Mouse (Mus musculus) retina, embryonic 14.5 days (tissue): ENCODE data around the gene Zfp185.
"Not testable (repeated sequence)": the region's sequence is repeated elsewhere in the genome, so short reads cannot be mapped to it uniquely, and the experiment has no call there.

ENCODE experiments used
- DNase-seq: peaks from one replicate; pipeline ENCODE4 v3.0.0-alpha.2; 2015; ENCODE audit warnings: low spot score

Zfp185 gene

DNA sequence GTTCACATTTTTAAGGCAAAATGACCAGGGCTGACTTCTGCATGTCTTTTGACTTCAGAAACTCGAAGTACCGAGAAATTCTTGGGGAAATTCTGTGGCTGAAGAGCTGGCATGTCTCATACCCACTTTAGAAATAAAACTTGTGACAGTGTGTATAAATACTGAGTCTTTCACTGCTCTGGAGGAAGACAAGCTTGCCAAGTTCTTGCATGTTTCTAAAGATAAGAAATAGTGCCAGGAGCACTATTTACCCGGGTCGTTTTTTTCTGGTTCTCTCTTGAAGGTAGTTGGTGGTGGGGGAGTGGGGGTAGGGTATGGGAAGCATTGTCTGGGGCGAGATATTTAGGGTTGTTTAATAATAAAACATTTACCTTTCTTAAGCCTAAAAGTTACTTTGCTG is 75.2 kb downstream of the Zfp185 start:
- DNase-seq = no peak

DNA sequence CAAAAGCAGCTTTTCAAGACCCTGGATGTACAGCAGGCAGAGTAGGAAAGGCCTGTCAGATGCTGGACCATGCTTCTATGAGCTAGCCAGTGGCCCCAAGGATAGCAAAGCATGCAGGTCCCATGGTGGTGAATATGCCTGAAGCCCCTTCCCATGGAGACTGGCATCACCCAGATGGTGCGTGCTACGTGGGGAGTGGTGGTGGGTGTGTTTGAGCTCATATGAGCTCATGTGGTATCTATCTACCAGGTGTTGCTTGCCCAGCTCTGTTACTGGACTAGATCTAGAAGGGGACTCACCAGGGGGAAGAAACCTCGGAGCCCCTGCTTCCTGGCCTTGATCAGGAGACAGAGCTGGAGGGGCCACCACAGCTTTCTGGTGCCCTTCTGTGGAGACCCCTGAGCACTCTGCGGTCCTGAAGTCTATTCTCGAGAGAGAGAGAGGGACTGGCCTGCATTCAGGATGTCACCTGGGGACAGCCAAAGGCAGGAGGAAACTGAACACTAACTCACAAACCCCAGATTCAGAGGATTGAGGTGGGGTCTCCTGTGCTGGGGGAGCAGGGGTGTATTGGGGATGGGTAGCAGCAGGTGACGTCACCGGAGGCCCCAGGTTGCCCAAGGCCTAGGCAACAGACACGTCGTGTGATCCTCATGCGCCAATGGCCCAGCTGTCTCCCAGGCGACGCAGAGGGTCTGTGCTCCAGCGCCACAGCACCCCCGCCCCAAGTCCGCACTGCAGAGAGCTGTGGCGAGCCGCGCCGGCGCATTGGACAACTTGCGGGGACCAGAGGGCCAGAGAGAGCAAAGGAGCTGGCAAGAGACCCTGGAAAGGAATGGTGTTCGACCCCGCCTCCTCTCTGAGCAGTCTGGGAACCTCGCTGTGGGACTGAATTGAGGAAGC is 76.6 kb downstream of the Zfp185 start:
- peak; percentile 45 for DNase-seq

DNA sequence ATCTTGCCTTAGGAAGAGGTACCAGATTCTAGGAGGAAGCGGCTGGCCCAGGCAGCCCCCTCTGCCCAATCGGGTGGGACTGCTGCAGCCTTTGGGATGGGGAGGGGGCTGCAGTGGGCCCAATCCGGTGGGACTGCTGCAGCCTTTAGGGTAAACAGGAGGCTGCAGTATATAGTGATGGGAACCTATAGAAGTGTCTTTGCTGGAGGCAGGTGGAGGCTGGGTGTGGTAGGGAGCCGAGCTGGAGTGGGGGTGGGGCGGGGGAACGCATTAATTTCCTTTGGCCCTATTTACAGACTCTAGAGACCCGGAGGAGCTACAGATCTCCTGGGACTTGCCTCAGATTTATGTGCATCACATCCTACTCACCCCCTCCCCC is 77.3 kb downstream of the Zfp185 start, which contains the start of gene Pnma3:
TSS of gene Pnma3 (plus strand) at position 373 of the 379 bp plus-strand sequence.
- no peak for DNase-seq

- DNase-seq = not testable (repeated sequence)
These were observed 79.7 kb downstream of the Zfp185 start for GRCm38 (mm10) chrX:73066765-73067312.
